Mouse (Mus musculus) layer of hippocampus, adult 8-10 months (tissue): ENCODE results near the gene Nme2. TPM values are rescaled to one million over a fixed set of nuclear protein-coding genes. Genes with fewer than 3 reads are reported as not detected.

ENCODE experiments used
- DNase-seq, 2 experiments: peaks; one replicate each; pipeline ENCODE4 v3.0.0; 2022; ENCODE audit warnings: low spot score in 2 of 2
- total RNA-seq, 4 experiments: library from RNA; stranded (reverse); gene quantifications; 2 replicates each; pipeline ENCODE4 v1.2.4; 2022

Gene Nme2
- 100 to 1,000 TPM in 2 of 4 experiments, 10 to 100 TPM in 2; 88.3 to 126 (median 105) TPM for total RNA-seq

- DNase-seq: no peak
Observed at GRCm38 (mm10) chr11:93956159-93956558, at the start of gene Nme2. TSS of gene Nme2 (minus strand) at chr11:93956259.

- no peak for DNase-seq
Observed at GRCm38 (mm10) chr11:94003346-94003745, 47.3 kb upstream of the Nme2 start.

- DNase-seq: no peak
Observed at GRCm38 (mm10) chr11:93999276-93999675, 43.2 kb upstream of the Nme2 start.

- DNase-seq: peak in 1 of 2 experiments; percentile 12
Observed at GRCm38 (mm10) chr11:93997141-93997775, 41.2 kb upstream of the Nme2 start.

- peak; percentile 46 to 57 for DNase-seq
Observed at GRCm38 (mm10) chr11:93996306-93997140, 40.5 kb upstream of the Nme2 start.

- peak; percentile 82 to 88 for DNase-seq
Observed at GRCm38 (mm10) chr11:93995720-93996305, 39.8 kb upstream of the Nme2 start, which contains the start of gene Spag9. TSS of gene Spag9 (plus strand) at chr11:93996091.

GRCm38 (mm10) chr11:93995111-93995719 is 39.2 kb upstream of the Nme2 start:
- DNase-seq: peak; percentile 72 to 83

GRCm38 (mm10) chr11:93994531-93994930 is 38.5 kb upstream of the Nme2 start:
- DNase-seq: no peak

- no peak for DNase-seq
Observed at GRCm38 (mm10) chr11:93988328-93989062, 32.4 kb upstream of the Nme2 start.

GRCm38 (mm10) chr11:93987625-93988327 is 31.7 kb upstream of the Nme2 start:
- no peak for DNase-seq

GRCm38 (mm10) chr11:93987026-93987425 is 31.0 kb upstream of the Nme2 start:
- no peak for DNase-seq

- no peak for DNase-seq
Observed at GRCm38 (mm10) chr11:93986298-93986697, 30.2 kb upstream of the Nme2 start.

- no peak for DNase-seq
Observed at GRCm38 (mm10) chr11:93985265-93985664, 29.2 kb upstream of the Nme2 start.

GRCm38 (mm10) chr11:93984619-93985018 is 28.6 kb upstream of the Nme2 start:
- DNase-seq: no peak

GRCm38 (mm10) chr11:93979502-93980049 is 23.5 kb upstream of the Nme2 start:
- no peak for DNase-seq

- no peak for DNase-seq
Observed at GRCm38 (mm10) chr11:93972951-93973350, 16.9 kb upstream of the Nme2 start.

GRCm38 (mm10) chr11:93969799-93970198 is 13.7 kb upstream of the Nme2 start:
- no peak for DNase-seq

- DNase-seq: no peak
Observed at GRCm38 (mm10) chr11:93969171-93969570, 13.1 kb upstream of the Nme2 start.

- DNase-seq: no peak
Observed at GRCm38 (mm10) chr11:93968848-93969128, 12.7 kb upstream of the Nme2 start.
